Mouse (Mus musculus): ENCODE results near the gene Vmn1r29. TPM values are rescaled to one million over a fixed set of nuclear protein-coding genes. Genes with fewer than 3 reads are reported as not detected.
"Not testable (repeated sequence)": the region's sequence is repeated elsewhere in the genome, so short reads cannot be mapped to it uniquely, and the experiment has no call there.

The Vmn1r29 gene
- not detected for total RNA-seq (2021)
- long read RNA-seq, experiment 1 = 0 reads
- long read RNA-seq, experiment 2 = 0 reads

DNA sequence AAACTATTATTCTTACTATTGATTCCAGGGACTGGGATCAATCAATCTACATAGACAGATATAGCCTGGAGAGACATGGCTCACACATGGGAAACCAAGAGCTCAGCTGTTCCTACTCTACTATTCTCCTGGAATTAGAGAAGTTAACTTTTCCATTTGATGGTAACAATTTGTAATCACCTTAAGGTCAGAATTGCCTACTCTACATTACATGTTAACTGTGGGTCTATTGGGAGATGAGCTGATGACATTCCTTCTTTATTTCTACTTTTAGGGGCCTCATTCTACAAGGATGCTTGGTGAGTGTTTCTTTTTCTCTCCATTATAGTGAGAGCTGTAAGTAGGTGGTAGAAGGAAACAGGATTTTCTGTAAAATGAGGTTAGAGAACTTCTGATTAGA lies at the start of gene Vmn1r29:
Gene Vmn1r29, plus strand, starts transcription at position 301 of the 400 bp plus-strand sequence.
- intact Hi-C loops (cut with DNase I) = no loop called here
- no peak for DNase-seq

GRCm38 (mm10) chr6:58261737-58262136 lies 39.6 kb upstream of the Vmn1r29 start, which contains the start of gene Vmn1r28:
Gene Vmn1r28, plus strand, starts transcription at chr6:58262037.
- DNase-seq = no peak
- intact Hi-C loops (cut with DNase I) = no loop called here

DNA sequence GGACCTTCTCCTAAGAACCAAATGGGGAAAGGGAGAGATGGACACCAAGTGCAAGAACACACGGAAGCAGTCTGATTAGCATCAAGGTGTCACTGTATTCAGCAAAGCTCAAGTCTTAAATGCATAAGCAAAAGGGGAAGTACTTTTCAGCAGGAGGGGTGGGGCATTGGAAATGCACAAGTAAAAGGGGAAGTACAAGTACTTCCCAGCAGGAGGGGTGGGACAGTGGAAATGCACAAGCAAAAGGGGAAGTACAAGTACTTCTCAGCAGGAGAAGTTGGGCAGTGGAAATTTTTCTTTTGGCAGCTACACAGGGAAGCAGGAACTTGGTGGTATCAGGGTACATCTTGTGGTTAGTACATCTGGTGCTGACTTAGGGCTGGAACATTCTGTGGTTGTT lies 21.7 kb upstream of the Vmn1r29 start:
- intact Hi-C loops (cut with DNase I); DNase-seq: not testable (repeated sequence)

DNA sequence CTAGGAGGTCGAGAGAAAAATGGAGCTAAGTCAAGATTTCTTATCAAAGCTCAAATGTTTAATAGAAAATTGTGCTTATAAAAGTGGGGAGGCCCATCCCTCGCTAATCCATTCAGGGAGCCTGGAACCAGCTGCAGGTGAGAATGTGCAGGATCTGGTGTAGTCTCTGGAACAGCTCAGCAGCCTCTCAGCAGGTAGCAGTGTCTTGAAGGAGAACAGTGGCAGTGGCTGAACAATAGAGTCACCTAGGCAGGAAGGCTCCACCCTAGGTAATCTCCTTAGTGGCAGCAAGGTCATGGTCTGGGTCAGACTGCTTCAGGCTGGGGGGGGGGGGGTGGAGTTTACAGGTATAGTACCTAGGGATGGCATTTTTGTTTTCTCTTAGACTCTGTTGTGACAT lies 9.1 kb upstream of the Vmn1r29 start:
- intact Hi-C loops (cut with DNase I) = no loop called here
- DNase-seq = no peak

DNA sequence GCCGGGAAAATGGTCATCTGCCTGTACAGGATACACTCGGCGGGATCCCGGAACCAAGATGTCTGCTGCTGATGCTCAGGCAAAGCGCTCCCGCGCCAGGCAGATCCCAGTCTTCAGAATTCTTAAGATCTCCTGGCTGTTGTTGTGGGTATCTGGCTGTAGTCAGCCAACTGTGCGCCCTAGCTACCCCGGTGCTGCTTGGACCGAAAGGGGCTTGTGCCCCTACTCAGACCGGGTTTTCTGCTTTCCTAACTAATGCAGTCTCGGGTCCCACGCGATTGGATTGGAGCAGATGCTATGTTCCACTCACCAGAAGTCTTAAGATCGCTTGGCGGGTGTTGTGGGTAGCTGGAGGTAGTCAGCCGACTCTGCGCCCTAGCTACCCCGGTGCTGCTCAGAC lies 2.8 kb upstream of the Vmn1r29 start:
- DNase-seq; intact Hi-C loops (cut with DNase I): not testable (repeated sequence)

GRCm38 (mm10) chr6:58330686-58331085 lies 29.3 kb downstream of the Vmn1r29 start:
- DNase-seq; intact Hi-C loops (cut with DNase I): not testable (repeated sequence)

Other genes with a start within 250 kb of the Vmn1r29 start
- not detected for gene Vmn1r27, start 82.7 kb upstream of the Vmn1r29 start, total RNA-seq (2021)
- gene Vmn1r28, start 39.5 kb upstream of the Vmn1r29 start, total RNA-seq (2021) = not detected
- not detected for gene Vmn1r30, start 141.8 kb downstream of the Vmn1r29 start, total RNA-seq (2021)
- gene Vmn1r31, start 173.8 kb downstream of the Vmn1r29 start, total RNA-seq (2021) = not detected